Mouse (Mus musculus) thymus, adult 2 months (tissue): ENCODE results near the gene Aqp8.

Experiments
- CTCF ChIP-seq: fragments of 200-500 bp; IDR thresholded peaks from 2 replicates; pipeline ENCODE4 v1.5.1; 2012; ENCODE audit warnings: mild to moderate bottlenecking, control low read depth, low read length, moderate library complexity, borderline replicate concordance; ENCODE audit not compliant: control insufficient read depth, poor library complexity, insufficient read depth; ENCODE audit errors: extremely low read depth
- POLR2A ChIP-seq: fragments of 200-500 bp; IDR thresholded peaks from 2 replicates; pipeline ENCODE4 v1.6.1; 2012; ENCODE audit warnings: mild to moderate bottlenecking, low read length, control low read depth, moderate library complexity; ENCODE audit not compliant: control insufficient read depth, poor library complexity, insufficient read depth; ENCODE audit errors: extremely low read depth

- no peak for TF ChIP-seq CTCF
- TF ChIP-seq POLR2A: no peak
These were observed 7.0 kb upstream of the Aqp8 start for GRCm38 (mm10) chr7:123455088-123455487.
